In the genomic region with DNA sequence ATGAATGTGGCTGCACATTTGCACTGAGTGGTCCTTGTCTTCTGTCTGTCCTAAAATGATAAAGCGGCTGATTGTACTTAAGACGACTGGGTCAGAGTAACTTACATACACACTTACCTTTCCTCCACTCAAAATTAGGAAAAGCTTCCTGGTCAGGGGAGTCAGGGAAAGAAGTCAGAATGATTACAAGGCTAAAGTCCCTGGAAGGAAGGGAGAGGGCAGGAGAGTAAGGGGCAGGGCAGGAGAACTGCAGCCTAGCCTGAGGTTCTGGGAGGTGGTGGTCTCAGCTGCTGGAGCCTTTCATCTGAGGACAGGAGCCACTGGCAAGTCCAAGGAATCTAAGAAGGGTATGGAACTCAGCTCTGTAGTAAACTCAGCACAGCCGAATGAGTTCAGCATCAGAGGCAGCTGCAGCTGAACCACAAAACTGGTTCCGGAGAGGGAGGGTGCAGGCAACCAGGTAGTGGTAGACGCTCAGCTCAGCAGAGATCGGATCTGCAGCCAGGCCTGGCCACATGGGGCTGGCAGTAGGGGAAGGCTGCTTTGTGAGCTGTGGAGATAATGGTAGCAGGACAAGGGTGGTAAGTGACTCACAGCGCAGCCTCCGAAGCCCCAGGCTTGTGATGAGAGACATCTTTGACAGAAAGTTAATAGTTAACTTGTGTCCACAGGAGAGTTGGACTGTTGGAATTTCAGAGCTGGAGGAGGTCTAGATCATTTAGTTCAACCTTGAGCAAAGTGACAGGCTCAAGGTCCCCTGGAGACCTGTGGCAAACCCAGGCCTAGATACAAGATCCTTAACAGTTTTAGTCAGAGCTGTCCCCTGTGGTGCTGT, we compare ENCODE assay signal across 10 mouse cellular contexts. TPM values are rescaled to one million over a fixed set of nuclear protein-coding genes. Genes with fewer than 3 reads are reported as not detected.
DNase-seq lines count a peak whose midpoint lies in the region; ATAC-seq and TF ChIP-seq lines count a peak whose summit lies in the region.
"Had no signal": no experiment of that assay in that cellular context is flagged by ENCODE, and none has a peak within 500 bp of the region (broad histone marks: within the 10 kb centered on the region; RNA-seq: fewer than 3 reads in every experiment).

No protein-coding gene starts in this region.

- DNase-seq in layer of hippocampus, adult 2 months (ENCODE audit: low spot score in 2 of 2) = no peak
- DNase-seq in layer of hippocampus, postnatal 14 days (ENCODE audit: low spot score in 2 of 2) = no peak
- DNase-seq in intestine, embryonic 14.5 days (ENCODE audit: low spot score) = peak; percentile 71
- DNase-seq in liver = peak; percentile 79
- peak; percentile 61 for DNase-seq in thymus, postnatal 14 days
- DNase-seq in frontal cortex, postnatal 14 days (ENCODE audit: low spot score in 2 of 2) = no peak
- no peak for DNase-seq in lung, adult 18-20 months
- DNase-seq: cerebellum, adult 9-10 months had no signal

- H3K9me3 ChIP-seq in intestine, embryonic 14.5 days (ENCODE audit: control insufficient read depth, low read length) = no peaks in the 10 kb centered on the region
- no peaks in the 10 kb centered on the region for H3K9me3 ChIP-seq in hindbrain, embryonic 12.5 days (replicated peaks)

- no peak overlapping the region for H3K9ac ChIP-seq in intestine, embryonic 14.5 days (ENCODE audit: low read length)
- H3K9ac ChIP-seq in hindbrain, embryonic 12.5 days = no peak overlapping the region

- H3K27ac ChIP-seq in layer of hippocampus, adult 2 months = peak overlapping the region; percentile 39; the same call in 1 of the 2 replicates
- H3K27ac ChIP-seq in intestine, embryonic 14.5 days (ENCODE audit: low read depth) = peak overlapping the region; percentile 76
- no peak overlapping the region for H3K27ac ChIP-seq in hindbrain, embryonic 12.5 days
- H3K27ac ChIP-seq: left cerebral cortex, adult 2 months had no signal

- WGBS in intestine, embryonic 14.5 days = 53% methylated on average over 8 of the region's 8 CpGs
- WGBS in hindbrain, embryonic 12.5 days = 60% methylated on average over 8 of the region's 8 CpGs

- no peak overlapping the region for H3K4me3 ChIP-seq in layer of hippocampus, adult 2 months
- no peak overlapping the region for H3K4me3 ChIP-seq in intestine, embryonic 14.5 days (ENCODE audit: low read depth, low read length)
- H3K4me3 ChIP-seq in hindbrain, embryonic 12.5 days = no peak overlapping the region
- H3K4me3 ChIP-seq: left cerebral cortex, adult 2 months had no signal

- 0 out of 2 replicates have a peak, but pooled peaks cover under 1% of the 10 kb centered on the region for H3K36me3 ChIP-seq in intestine, embryonic 14.5 days (ENCODE audit: control insufficient read depth, insufficient read depth, low read length)
- H3K36me3 ChIP-seq in hindbrain, embryonic 12.5 days = peaks cover 1% of the 10 kb centered on the region; the same call in 1 of the 2 replicates

- 0 out of 2 replicates have a peak overlapping the region, but pooled peaks have one; percentile 4 for H3K4me2 ChIP-seq in intestine, embryonic 14.5 days (ENCODE audit: low read length)
- H3K4me2 ChIP-seq in hindbrain, embryonic 12.5 days (replicated peaks) = no peak overlapping the region

- H3K4me1 ChIP-seq in intestine, embryonic 14.5 days (replicated peaks; ENCODE audit: control insufficient read depth, insufficient read depth, low read length) = 0 out of 2 replicates have a peak, but pooled peaks cover 4% of the 10 kb centered on the region
- H3K4me1 ChIP-seq in hindbrain, embryonic 12.5 days = peaks cover 10% of the 10 kb centered on the region

- no peaks in the 10 kb centered on the region for H3K27me3 ChIP-seq in intestine, embryonic 14.5 days (replicated peaks; ENCODE audit: control insufficient read depth, insufficient read depth, low read length)
- H3K27me3 ChIP-seq in hindbrain, embryonic 12.5 days = no peaks in the 10 kb centered on the region

- TF ChIP-seq CTCF in layer of hippocampus, adult 2 months (conservative IDR thresholded peaks at IDR 0.05) = no peak

- ATAC-seq in intestine, embryonic 14.5 days (replicated peaks; ENCODE audit: low FRiP score, low TSS enrichment, low read depth) = peak; percentile 86
- no peak for ATAC-seq in hindbrain, embryonic 12.5 days (ENCODE audit: low FRiP score)

RNA-seq across cellular contexts. Expression of gene Myo18a, which starts 9.1 kb away (rescaled TPM):
- total RNA-seq in layer of hippocampus, adult 2 months (2021) = 100 to 1,000 TPM; 137 to 156 TPM
- total RNA-seq in layer of hippocampus, postnatal 14 days (2021) = 100 to 1,000 TPM; 159 to 173 TPM
- 21.1 and 24.9 TPM in 2 replicates for polyA plus RNA-seq in intestine, embryonic 14.5 days (2014; fragmentation: Nextera tagmentation; extraction: Ambion mirVana)
- 55.9 and 58.9 TPM in 2 replicates for polyA plus RNA-seq in hindbrain, embryonic 12.5 days (2016; fragmentation: Nextera tagmentation; extraction: Ambion mirVana)

RNA-seq across cellular contexts. Expression of gene Gm10277, which starts 15.5 kb away (rescaled TPM):
- total RNA-seq in layer of hippocampus, adult 2 months (2021) = not detected
- total RNA-seq in layer of hippocampus, postnatal 14 days (2021) = not detected
- 1.0 and 1.3 TPM in 2 replicates for polyA plus RNA-seq in intestine, embryonic 14.5 days (2014; fragmentation: Nextera tagmentation; extraction: Ambion mirVana)
- 2.7 and 2.9 TPM in 2 replicates for polyA plus RNA-seq in hindbrain, embryonic 12.5 days (2016; fragmentation: Nextera tagmentation; extraction: Ambion mirVana)
- total RNA-seq: left cerebral cortex, adult 2 months had no signal

RNA-seq across cellular contexts. Expression of gene Cryba1, which starts 47.0 kb away (rescaled TPM):
- total RNA-seq in layer of hippocampus, adult 2 months (2021) = not detected
- total RNA-seq in layer of hippocampus, postnatal 14 days (2021) = not detected
- polyA plus RNA-seq in intestine, embryonic 14.5 days (2014; fragmentation: Nextera tagmentation; extraction: Ambion mirVana) = 0.26 TPM in 1 of 2 replicates, not detected in the other
- polyA plus RNA-seq in hindbrain, embryonic 12.5 days (2016; fragmentation: Nextera tagmentation; extraction: Ambion mirVana) = 2.8 and 3.5 TPM in 2 replicates
- total RNA-seq: left cerebral cortex, adult 2 months had no signal

Comparison
In these comparisons a context has a peak if more than half of its experiments do, and no peak if none do; other contexts are left out.
1. DNase-seq: peak in intestine, embryonic 14.5 days (single experiment), liver (single experiment) and thymus, postnatal 14 days (single experiment); none in layer of hippocampus, adult 2 months (0 of 2), layer of hippocampus, postnatal 14 days (0 of 2), frontal cortex, postnatal 14 days (0 of 2) and lung, adult 18-20 months (0 of 2).